8 mouse cellular contexts compared by ENCODE assay signal in genomic region chr3:100682841-100683240, GRCm38 (mm10). TPM values are rescaled to one million over a fixed set of nuclear protein-coding genes. Genes with fewer than 3 reads are reported as not detected.
A peak's percentile ranks its signal among the peaks of the same experiment; 100 is the strongest.
DNase-seq lines count a peak whose midpoint lies in the region; ATAC-seq lines count a peak whose summit lies in the region.

No protein-coding gene starts in this region.

- peaks cover 29% of the 10 kb centered on the region for H3K4me1 ChIP-seq in kidney, embryonic 15.5 days
- peaks cover 30% of the 10 kb centered on the region for H3K4me1 ChIP-seq in hindbrain, embryonic 12.5 days
- peaks cover 29% of the 10 kb centered on the region for H3K4me1 ChIP-seq in midbrain, embryonic 14.5 days (ENCODE audit: control insufficient read depth, insufficient read depth, low read length)

- H3K4me3 ChIP-seq in kidney, embryonic 15.5 days (replicated peaks): peak overlapping the region; percentile 38
- peak overlapping the region; percentile 27 for H3K4me3 ChIP-seq in hindbrain, embryonic 12.5 days
- peak overlapping the region; percentile 37 for H3K4me3 ChIP-seq in midbrain, embryonic 14.5 days (replicated peaks; ENCODE audit: low read depth, low read length)

- H3K4me2 ChIP-seq in kidney, embryonic 15.5 days: peak overlapping the region; percentile 75
- peak overlapping the region; percentile 86 for H3K4me2 ChIP-seq in hindbrain, embryonic 12.5 days (replicated peaks)
- H3K4me2 ChIP-seq in midbrain, embryonic 14.5 days (ENCODE audit: low read length): peak overlapping the region; percentile 83

- WGBS in kidney, embryonic 15.5 days: 21% methylated on average over 3 of the region's 3 CpGs
- 16% methylated on average over 3 of the region's 3 CpGs for WGBS in hindbrain, embryonic 12.5 days
- WGBS in midbrain, embryonic 14.5 days: 25% methylated on average over 3 of the region's 3 CpGs

- no peaks in the 10 kb centered on the region for H3K9me3 ChIP-seq in kidney, embryonic 15.5 days (replicated peaks)
- H3K9me3 ChIP-seq in hindbrain, embryonic 12.5 days (replicated peaks): no peaks in the 10 kb centered on the region
- H3K9me3 ChIP-seq in midbrain, embryonic 14.5 days (ENCODE audit: control insufficient read depth, low read length): no peaks in the 10 kb centered on the region

- no peak for DNase-seq in kidney, postnatal 4 days
- peak; percentile 53 for DNase-seq in brain, adult 2 months (ENCODE audit: low read depth, low spot score)
- DNase-seq in midbrain, embryonic 14.5 days: peak; percentile 39
- DNase-seq in MN1 (ENCODE audit: low spot score): no peak
- DNase-seq in left cerebral cortex, adult 9 months (ENCODE audit: low spot score in 2 of 2): no peak

- no peaks in the 10 kb centered on the region for H3K27me3 ChIP-seq in kidney, embryonic 15.5 days
- no peaks in the 10 kb centered on the region for H3K27me3 ChIP-seq in hindbrain, embryonic 12.5 days
- no peaks in the 10 kb centered on the region for H3K27me3 ChIP-seq in midbrain, embryonic 14.5 days (ENCODE audit: control insufficient read depth, insufficient read depth, low read length)

- H3K36me3 ChIP-seq in kidney, embryonic 15.5 days: no peaks in the 10 kb centered on the region
- H3K36me3 ChIP-seq in hindbrain, embryonic 12.5 days: no peaks in the 10 kb centered on the region
- no peaks in the 10 kb centered on the region for H3K36me3 ChIP-seq in midbrain, embryonic 14.5 days (ENCODE audit: control insufficient read depth, insufficient read depth, low read length)

- no peak overlapping the region for H3K9ac ChIP-seq in kidney, embryonic 15.5 days
- peak overlapping the region; percentile 38; the same call in 1 of the 2 replicates for H3K9ac ChIP-seq in hindbrain, embryonic 12.5 days
- H3K9ac ChIP-seq in midbrain, embryonic 14.5 days (replicated peaks; ENCODE audit: low read length): no peak overlapping the region

- ATAC-seq in kidney, embryonic 15.5 days (replicated peaks; ENCODE audit: low FRiP score): no peak
- no peak for ATAC-seq in hindbrain, embryonic 12.5 days (ENCODE audit: low FRiP score)
- no peak for ATAC-seq in midbrain, embryonic 14.5 days (ENCODE audit: low FRiP score, low TSS enrichment)
- no peak for ATAC-seq in granulocyte monocyte progenitor cell, adult 5-6 weeks (replicated peaks; ENCODE audit: poor library complexity, severe bottlenecking)

- H3K27ac ChIP-seq in kidney, embryonic 15.5 days: no peak overlapping the region
- H3K27ac ChIP-seq in hindbrain, embryonic 12.5 days: no peak overlapping the region
- H3K27ac ChIP-seq in midbrain, embryonic 14.5 days (replicated peaks; ENCODE audit: low read depth, low read length): no peak overlapping the region

RNA-seq across cellular contexts. Expression of gene Man1a2, which starts 2.5 kb away (rescaled TPM):
- 67.2 and 75.3 TPM in 2 replicates for polyA plus RNA-seq in kidney, embryonic 15.5 days (2015; fragmentation: Nextera tagmentation; extraction: Ambion mirVana)
- 70.0 and 79.4 TPM in 2 replicates for polyA plus RNA-seq in hindbrain, embryonic 12.5 days (2016; fragmentation: Nextera tagmentation; extraction: Ambion mirVana)
- 44.0 and 55.3 TPM in 2 replicates for polyA plus RNA-seq in midbrain, embryonic 14.5 days (2014; fragmentation: Nextera tagmentation; extraction: Ambion mirVana)
- total RNA-seq in granulocyte monocyte progenitor cell, adult 5-6 weeks (2014; fragmentation: Nextera tagmentation): 15.2 and 17.7 TPM in 2 replicates
- total RNA-seq in granulocyte monocyte progenitor cell, adult 5-6 weeks (2017): 64.0 and 68.5 TPM in 2 replicates

Comparison
In these comparisons a context has a peak if more than half of its experiments do, and no peak if none do; other contexts are left out.
1. DNase-seq: peak in brain, adult 2 months (single experiment) and midbrain, embryonic 14.5 days (single experiment); none in kidney, postnatal 4 days (0 of 2), MN1 (single experiment) and left cerebral cortex, adult 9 months (0 of 2).
2. Peak in every context shown above with its lines, with median percentiles within 50 percentile points of each other: H3K4me2 ChIP-seq and H3K4me3 ChIP-seq.